Mouse (Mus musculus) CH12.LX (cell line): ENCODE results near the gene Plekhg3. TPM values are rescaled to one million over a fixed set of nuclear protein-coding genes. Genes with fewer than 3 reads are reported as not detected.

Source experiments
- DNase-seq: peaks from one replicate; pipeline ENCODE4 v3.0.0-alpha.2; 2013; ENCODE audit errors: extremely low read depth
- H3K27ac ChIP-seq: 2 replicates; pipeline ENCODE4 v1.5.1; 2012; ENCODE audit warnings: low read depth, mild to moderate bottlenecking, control low read depth, moderate library complexity; ENCODE audit not compliant: insufficient read depth
- H3K27me3 ChIP-seq: replicated peaks from 2 replicates; pipeline ENCODE3; 2012; ENCODE audit warnings: inconsistent platforms
- H3K36me3 ChIP-seq, 2 experiments: replicated peaks in 1 of 2; 2 replicates each; pipeline versions ENCODE3 to v1.6.1; 2012; ENCODE audit warnings: inconsistent platforms in 1 of 2, low read length in 1 of 2, mild to moderate bottlenecking in 1 of 2, mixed read lengths in 1 of 2, moderate library complexity in 1 of 2; ENCODE audit not compliant: control insufficient read depth in 1 of 2, insufficient read depth in 1 of 2
- H3K4me1 ChIP-seq, 2 experiments: 2 replicates each; pipeline ENCODE4 v1.6.1; 2012; ENCODE audit warnings: inconsistent platforms in 1 of 2, moderate library complexity in 1 of 2; ENCODE audit not compliant: insufficient read depth in 2 of 2, control insufficient read depth in 1 of 2
- H3K4me2 ChIP-seq: 2 replicates; pipeline ENCODE4 v1.6.1; 2012; ENCODE audit warnings: low read depth, mild to moderate bottlenecking, control low read depth; ENCODE audit not compliant: poor library complexity, insufficient read depth, severe bottlenecking
- H3K4me3 ChIP-seq, 3 experiments: fragments of 150-350 bp in 1 of 3; sonication (generic) in 1 of 3; replicated peaks in 1 of 3; 2 replicates each; pipeline versions ENCODE3 to v1.5.1; 2011 to 2012; ENCODE audit warnings: low read depth in 2 of 3, low read length in 2 of 3, mild to moderate bottlenecking in 2 of 3, moderate library complexity in 2 of 3, control low read depth in 1 of 3, improper control_type of control experiment in 1 of 3, inconsistent platforms in 1 of 3, mixed read lengths in 1 of 3; ENCODE audit not compliant: poor library complexity in 1 of 3
- H3K79me2 ChIP-seq: replicated peaks from 2 replicates; pipeline ENCODE4 v1.6.1; 2012; ENCODE audit warnings: mild to moderate bottlenecking, moderate library complexity; ENCODE audit not compliant: control insufficient read depth, poor library complexity, insufficient read depth, severe bottlenecking; ENCODE audit errors: extremely low read depth
- H3K9ac ChIP-seq: 2 replicates; pipeline ENCODE4 v1.6.1; 2012; ENCODE audit warnings: low read depth, mild to moderate bottlenecking, control low read depth, moderate library complexity; ENCODE audit not compliant: insufficient read depth
- H3K9me3 ChIP-seq: replicated peaks from 2 replicates; pipeline ENCODE3; 2012; ENCODE audit warnings: low read length, inconsistent platforms, mixed read lengths
- CHD2 ChIP-seq: IDR thresholded peaks from 2 replicates; pipeline ENCODE4 v1.6.1; 2011; ENCODE audit warnings: low read length, improper control_type of control experiment
- E2F4 ChIP-seq: IDR thresholded peaks from 2 replicates; pipeline ENCODE4 v1.6.1; 2011; ENCODE audit warnings: low read depth, low read length, improper control_type of control experiment; ENCODE audit not compliant: insufficient replicate concordance
- EP300 ChIP-seq: IDR thresholded peaks from 2 replicates; pipeline ENCODE4 v1.6.1; 2011; ENCODE audit warnings: low read length, improper control_type of control experiment
- GABPA ChIP-seq: IDR thresholded peaks from 2 replicates; pipeline ENCODE4 v1.6.1; 2012; ENCODE audit warnings: low read depth, low read length, improper control_type of control experiment, inconsistent platforms; ENCODE audit not compliant: insufficient replicate concordance
- IRF4 ChIP-seq: IDR thresholded peaks from 2 replicates; pipeline ENCODE4 v1.6.1; 2014; ENCODE audit warnings: low read depth, mild to moderate bottlenecking, inconsistent platforms, low read length, improper control_type of control experiment
- JUN ChIP-seq: IDR thresholded peaks from 2 replicates; pipeline ENCODE4 v1.6.1; 2011; ENCODE audit warnings: low read depth, mild to moderate bottlenecking, low read length, improper control_type of control experiment, moderate library complexity; ENCODE audit not compliant: insufficient read depth
- JUND ChIP-seq: conservative IDR thresholded peaks from 2 replicates; pipeline ENCODE4 v1.6.1; 2011; ENCODE audit warnings: low read depth, low read length, improper control_type of control experiment
- KAT2A ChIP-seq: IDR thresholded peaks from 2 replicates; pipeline ENCODE4 v1.6.1; 2012; ENCODE audit warnings: low read length, improper control_type of control experiment, inconsistent platforms; ENCODE audit not compliant: insufficient replicate concordance
- MAFK ChIP-seq: IDR thresholded peaks from 2 replicates; pipeline ENCODE4 v1.6.1; 2011; ENCODE audit warnings: low read length, improper control_type of control experiment; ENCODE audit not compliant: insufficient replicate concordance
- MAX ChIP-seq: IDR thresholded peaks from 2 replicates; pipeline ENCODE4 v1.6.1; 2011; ENCODE audit warnings: low read length, improper control_type of control experiment
- MYC ChIP-seq: IDR thresholded peaks from 2 replicates; pipeline ENCODE4 v1.6.1; 2011; ENCODE audit warnings: low read depth, mild to moderate bottlenecking, improper control_type of control experiment, low read length
- NRF1 ChIP-seq: IDR thresholded peaks from 2 replicates; pipeline ENCODE4 v1.6.1; 2014; ENCODE audit warnings: low read depth, mild to moderate bottlenecking, inconsistent platforms, low read length, improper control_type of control experiment, moderate library complexity
- POLR2A ChIP-seq: IDR thresholded peaks from 2 replicates; pipeline ENCODE4 v1.6.1; 2011; ENCODE audit warnings: low read depth, mild to moderate bottlenecking, improper control_type of control experiment, low read length
- POLR2AphosphoS2 ChIP-seq: IDR thresholded peaks from 2 replicates; pipeline ENCODE4 v1.6.1; 2011; ENCODE audit warnings: low read depth, low read length, improper control_type of control experiment
- RAD21 ChIP-seq: IDR thresholded peaks from 2 replicates; pipeline ENCODE4 v1.6.1; 2011; ENCODE audit warnings: low read depth, mild to moderate bottlenecking, low read length, improper control_type of control experiment, moderate library complexity
- SIN3A ChIP-seq: IDR thresholded peaks from 2 replicates; pipeline ENCODE4 v1.6.1; 2012; ENCODE audit warnings: low read length, improper control_type of control experiment, inconsistent platforms
- TBP ChIP-seq: conservative IDR thresholded peaks from 2 replicates; pipeline ENCODE4 v1.6.1; 2011; ENCODE audit warnings: low read depth, low read length, improper control_type of control experiment
- TCF12 ChIP-seq: IDR thresholded peaks from 2 replicates; pipeline ENCODE4 v1.6.1; 2014; ENCODE audit warnings: low read depth, mild to moderate bottlenecking, inconsistent platforms, low read length, improper control_type of control experiment
- UBTF ChIP-seq: IDR thresholded peaks from 2 replicates; pipeline ENCODE4 v1.6.1; 2012; ENCODE audit warnings: low read depth, mild to moderate bottlenecking, inconsistent platforms, low read length, improper control_type of control experiment, moderate library complexity
- USF1 ChIP-seq: IDR thresholded peaks from 2 replicates; pipeline ENCODE4 v1.6.1; 2014; ENCODE audit warnings: low read depth, mild to moderate bottlenecking, inconsistent platforms, low read length, improper control_type of control experiment
- ZC3H11A ChIP-seq: IDR thresholded peaks from 2 replicates; pipeline ENCODE4 v1.6.1; 2012; ENCODE audit warnings: low read depth, mild to moderate bottlenecking, inconsistent platforms, low read length, improper control_type of control experiment
- ZKSCAN1 ChIP-seq: IDR thresholded peaks from 2 replicates; pipeline ENCODE4 v1.6.1; 2012; ENCODE audit warnings: low read depth, inconsistent platforms, low read length, improper control_type of control experiment, borderline replicate concordance
- ZMIZ1 ChIP-seq: IDR thresholded peaks from 2 replicates; pipeline ENCODE4 v1.6.1; 2012; ENCODE audit warnings: low read depth, mild to moderate bottlenecking, inconsistent platforms, low read length, improper control_type of control experiment
- dilution Hi-C: fragments of 300-500 bp; cut with MboI; formaldehyde crosslinking; loops from 2 replicates; pipeline ENCODE4 v1.14.3; 2020; ENCODE audit warnings: low sequenced_read_pairs; ENCODE audit not compliant: extremely low pct_unique_long_range_greater_than_20kb, extremely low pct_ligation_motif_present
- in situ Hi-C: fragments of 300-500 bp; cut with MboI; formaldehyde crosslinking; loops from 3 replicates; pipeline ENCODE4 v1.14.3; 2019; ENCODE audit warnings: low sequenced_read_pairs, low pct_ligation_motif_present, low pct_unique_long_range_greater_than_20kb, mixed read lengths
- polyA plus RNA-seq: library from polyadenylated mRNA; unstranded; fragments of >175 nt; gene quantifications from 2 replicates; pipeline ENCODE4 v1.2.1, GENCODE M21; 2012; ENCODE audit warnings: low read depth; ENCODE audit not compliant: insufficient read length
- total RNA-seq, 2 experiments: library from RNA; depleted of rRNA; stranded (reverse); fragments of 300-350 nt in 1 of 2; fragments of >200 nt in 1 of 2; gene quantifications; 2 replicates each; pipeline ENCODE4 v1.2.3; 2012 to 2014

Gene Plekhg3
- total and polyA plus RNA-seq, 3 experiments: 0.04 to 6.1 (median 0.27) TPM

GRCm38 (mm10) chr12:76547409-76548081 lies 16.9 kb downstream of the Plekhg3 start:
- Histone ChIP-seq H3K4me1 (peaks cover 10 to 26% of the 10 kb centered on the region in 2 experiments), H3K4me2 (no peak overlapping the region), H3K9me3 (no peaks in the 10 kb centered on the region), H3K36me3 (no peaks in the 10 kb centered on the region), H3K79me2 (no peaks in the 10 kb centered on the region), H3K9ac (no peak overlapping the region), H3K27ac (no peak overlapping the region), H3K27me3 (no peaks in the 10 kb centered on the region), H3K4me3 (no peak overlapping the region)
- TF ChIP-seq ZMIZ1: no peak
- no peak; the same call in 1 of the 2 replicates for TF ChIP-seq CHD2
- no peak for TF ChIP-seq UBTF
- TF ChIP-seq POLR2A: no peak
- TF ChIP-seq RAD21: no peak
- TF ChIP-seq TBP: no peak
- TF ChIP-seq POLR2AphosphoS2: no peak
- in situ Hi-C loops (loop anchor here (5.0 kb wide), 1 partner anchor 55 kb away; no protein-coding TSS in a partner anchor), dilution Hi-C loops (no loop called here)
- DNase-seq: no peak

DNA sequence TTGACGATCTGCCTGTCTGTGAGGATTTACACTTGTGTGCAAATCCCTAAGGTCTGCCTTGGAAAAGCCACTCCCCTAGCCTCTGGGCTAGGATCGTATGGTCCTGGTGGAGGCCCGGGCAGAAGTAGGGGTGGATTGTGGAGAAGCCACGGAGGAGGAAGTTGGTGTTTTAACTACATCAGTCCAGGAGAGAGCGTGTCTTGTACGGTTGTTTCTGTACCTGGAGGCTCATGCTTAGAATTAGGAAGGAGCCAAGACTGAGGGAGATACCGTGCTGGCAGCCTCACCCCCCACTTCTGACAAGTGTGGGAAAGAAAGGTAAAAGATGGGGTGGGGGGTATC lies 17.4 kb downstream of the Plekhg3 start:
- no peak for DNase-seq
- Histone ChIP-seq H3K4me3 (no peak overlapping the region), H3K79me2 (no peaks in the 10 kb centered on the region), H3K27me3 (no peaks in the 10 kb centered on the region), H3K4me2 (no peak overlapping the region), H3K9me3 (no peaks in the 10 kb centered on the region), H3K9ac (no peak overlapping the region), H3K27ac (no peak overlapping the region), H3K4me1 (peaks cover 12 to 30% of the 10 kb centered on the region in 2 experiments), H3K36me3 (no peaks in the 10 kb centered on the region)
- no peak for TF ChIP-seq POLR2AphosphoS2
- TF ChIP-seq NRF1: no peak
- TF ChIP-seq E2F4: no peak
- TF ChIP-seq SIN3A: no peak
- in situ Hi-C loops: loop anchor here (5.0 kb wide), 1 partner anchor 56 kb away; no protein-coding TSS in a partner anchor
- dilution Hi-C loops: no loop called here

- no peak overlapping the region for H3K27ac ChIP-seq
- dilution Hi-C loops: no loop called here
- H3K4me2 ChIP-seq: no peak overlapping the region
- no peak overlapping the region for H3K4me3 ChIP-seq
- no peak for DNase-seq
- peaks cover 18 to 42% of the 10 kb centered on the region in 2 experiments for H3K4me1 ChIP-seq
- H3K36me3 ChIP-seq: no peaks in the 10 kb centered on the region
- no peaks in the 10 kb centered on the region for H3K79me2 ChIP-seq
- no peak for TF ChIP-seq MAX
- no peak for TF ChIP-seq JUND
- no peak for TF ChIP-seq ZKSCAN1
- TF ChIP-seq KAT2A: no peak
- no peak for TF ChIP-seq TCF12
- TF ChIP-seq POLR2A: no peak
- TF ChIP-seq ZC3H11A: no peak
- no peak for TF ChIP-seq MAFK
- TF ChIP-seq UBTF: no peak
- no peak for TF ChIP-seq JUN
- no peak for TF ChIP-seq RAD21
- no peak for TF ChIP-seq USF1
- TF ChIP-seq IRF4: no peak
- TF ChIP-seq EP300: no peak
- TF ChIP-seq GABPA: no peak
- no peak for TF ChIP-seq MYC
- TF ChIP-seq, all 38 proteins: peak for 0
- Histone ChIP-seq H3K9me3 (no peaks in the 10 kb centered on the region), H3K9ac (no peak overlapping the region), H3K27me3 (no peaks in the 10 kb centered on the region)
- in situ Hi-C loops: loop anchor here (5.0 kb wide), 1 partner anchor 57 kb away; no protein-coding TSS in a partner anchor
Observed at GRCm38 (mm10) chr12:76549203-76549602, 18.5 kb downstream of the Plekhg3 start.
